In genomic region chr11:23307566-23307920, GRCm38 (mm10) we compare ENCODE assay signal across 8 mouse cellular contexts. TPM values are rescaled to one million over a fixed set of nuclear protein-coding genes. Genes with fewer than 3 reads are reported as not detected.
DNase-seq lines count a peak whose midpoint lies in the region; ATAC-seq and TF ChIP-seq lines count a peak whose summit lies in the region.

No protein-coding gene starts in this region.

- peak overlapping the region; percentile 99 for H3K27ac ChIP-seq in heart, embryonic 10.5 days
- H3K27ac ChIP-seq in forebrain, embryonic 13.5 days, result peak overlapping the region; percentile 99
- peak overlapping the region; percentile 99 for H3K27ac ChIP-seq in liver, embryonic 15.5 days (replicated peaks)

- peaks cover 10% of the 10 kb centered on the region; the same call in 1 of the 2 replicates for H3K4me1 ChIP-seq in heart, embryonic 10.5 days
- peaks cover 17% of the 10 kb centered on the region for H3K4me1 ChIP-seq in forebrain, embryonic 13.5 days
- peaks cover 35% of the 10 kb centered on the region for H3K4me1 ChIP-seq in liver, embryonic 15.5 days (replicated peaks)

- peak overlapping the region; percentile 70 for H3K4me2 ChIP-seq in forebrain, embryonic 13.5 days
- H3K4me2 ChIP-seq in liver, embryonic 15.5 days, result peak overlapping the region; percentile 83

- H3K9me3 ChIP-seq in heart, embryonic 10.5 days, result no peaks in the 10 kb centered on the region
- no peaks in the 10 kb centered on the region for H3K9me3 ChIP-seq in forebrain, embryonic 13.5 days (replicated peaks)
- H3K9me3 ChIP-seq in liver, embryonic 15.5 days (replicated peaks), result no peaks in the 10 kb centered on the region

- 5% methylated on average over 6 of the region's 6 CpGs for WGBS in heart, embryonic 10.5 days
- 4% methylated on average over 6 of the region's 6 CpGs for WGBS in forebrain, embryonic 13.5 days
- under 1% methylated on average over 6 of the region's 6 CpGs for WGBS in liver, embryonic 15.5 days (ENCODE audit: insufficient replicate concordance)

- DNase-seq in heart, embryonic 10.5 days (ENCODE audit: low spot score), result no peak
- no peak for DNase-seq in heart, adult 18-20 months
- no peak for DNase-seq in right cerebral cortex, postnatal 10 days (ENCODE audit: low spot score in 2 of 2)
- no peak for DNase-seq in frontal cortex, postnatal 25 days (ENCODE audit: low spot score in 2 of 2)
- DNase-seq in natural killer cell, adult 2 months (ENCODE audit: low spot score in 2 of 2), result no peak

- H3K79me3 ChIP-seq in C2C12 (ENCODE audit: low read depth), result peaks cover 56% of the 10 kb centered on the region

- H3K36me3 ChIP-seq in heart, embryonic 10.5 days, result peaks cover 12% of the 10 kb centered on the region; the same call in 1 of the 2 replicates
- peaks cover 14% of the 10 kb centered on the region for H3K36me3 ChIP-seq in C2C12 (ENCODE audit: control insufficient read depth, insufficient read depth)
- 0 out of 2 replicates have a peak, but pooled peaks cover 4% of the 10 kb centered on the region for H3K36me3 ChIP-seq in forebrain, embryonic 13.5 days (ENCODE audit: poor library complexity, severe bottlenecking)
- H3K36me3 ChIP-seq in liver, embryonic 15.5 days (replicated peaks), result 0 out of 2 replicates have a peak, but pooled peaks cover 4% of the 10 kb centered on the region

- no peak for ATAC-seq in forebrain, embryonic 13.5 days
- no peak for ATAC-seq in liver, embryonic 15.5 days (ENCODE audit: insufficient read depth)

- H3K9ac ChIP-seq in forebrain, embryonic 13.5 days, result peak overlapping the region; percentile 87
- H3K9ac ChIP-seq in liver, embryonic 15.5 days, result peak overlapping the region; percentile 99

- peak overlapping the region; percentile 83 for H3ac ChIP-seq in C2C12 (ENCODE audit: control insufficient read depth, insufficient read length, low read depth)

- peak overlapping the region; percentile 92 for H3K4me3 ChIP-seq in heart, embryonic 10.5 days
- peak overlapping the region; percentile 97 for H3K4me3 ChIP-seq in C2C12 (ENCODE audit: insufficient read depth, poor library complexity, severe bottlenecking)
- H3K4me3 ChIP-seq in forebrain, embryonic 13.5 days, result peak overlapping the region; percentile 84
- H3K4me3 ChIP-seq in liver, embryonic 15.5 days (replicated peaks), result peak overlapping the region; percentile 99

- TF ChIP-seq CTCF in C2C12 (IDR thresholded peaks at IDR 0.05; ENCODE audit: control insufficient read depth, insufficient read depth, insufficient read length), result no peak

- no peaks in the 10 kb centered on the region for H3K27me3 ChIP-seq in heart, embryonic 10.5 days (ENCODE audit: insufficient read depth, poor library complexity, severe bottlenecking)
- no peaks in the 10 kb centered on the region for H3K27me3 ChIP-seq in C2C12 (ENCODE audit: control insufficient read depth, insufficient read depth, insufficient read length)
- no peaks in the 10 kb centered on the region for H3K27me3 ChIP-seq in forebrain, embryonic 13.5 days
- no peaks in the 10 kb centered on the region for H3K27me3 ChIP-seq in liver, embryonic 15.5 days

- H3K79me2 ChIP-seq in C2C12 (ENCODE audit: control insufficient read depth, insufficient read depth), result peaks cover 59% of the 10 kb centered on the region

TF ChIP-seq in C2C12, 6 proteins besides CTCF, POLR2A, EP300 and RAD21:
- no peak for TF ChIP-seq CEBPB (IDR thresholded peaks at IDR 0.05; ENCODE audit: low read depth)
- TF ChIP-seq MYOG (IDR thresholded peaks at IDR 0.05; ENCODE audit: control insufficient read depth, extremely low read depth, insufficient read length), result no peak
- TF ChIP-seq MYOD1 (IDR thresholded peaks at IDR 0.05; ENCODE audit: control insufficient read depth, insufficient read length, low read depth), result no peak
- no peak for TF ChIP-seq FOSL1 (IDR thresholded peaks at IDR 0.05; ENCODE audit: insufficient read depth, low read length, poor library complexity, severe bottlenecking)
- no peak for TF ChIP-seq MAX (IDR thresholded peaks at IDR 0.05)
- no peak for TF ChIP-seq USF1 (IDR thresholded peaks at IDR 0.05; ENCODE audit: low read depth)
TF ChIP-seq in C2C12: peak in this region for 0.

RNA-seq across cellular contexts. Expression of gene Usp34, which starts 0.8 kb away (rescaled TPM):
- polyA plus RNA-seq in heart, embryonic 10.5 days (2016; fragmentation: Nextera tagmentation; extraction: Ambion mirVana), result 17.8 and 20.8 TPM in 2 replicates
- 10 to 100 TPM; 35.2 to 42.5 TPM for total RNA-seq in heart, adult 18-20 months (2021)
- polyA plus RNA-seq in C2C12 (2012; fragmentation: generic; extraction: Trizol), result 8.4 TPM
- 27.1 and 29.8 TPM in 2 replicates for polyA plus RNA-seq in forebrain, embryonic 13.5 days (2015; fragmentation: Nextera tagmentation; extraction: Ambion mirVana)
- 7.7 and 8.3 TPM in 2 replicates for polyA plus RNA-seq in liver, embryonic 15.5 days (2015; fragmentation: Nextera tagmentation; extraction: Ambion mirVana)

RNA-seq across cellular contexts. Expression of gene Xpo1, which starts 51.7 kb away (rescaled TPM):
- polyA plus RNA-seq in heart, embryonic 10.5 days (2016; fragmentation: Nextera tagmentation; extraction: Ambion mirVana), result 94.0 and 123 TPM in 2 replicates
- 10 to 100 TPM; 36.0 to 40.6 TPM for total RNA-seq in heart, adult 18-20 months (2021)
- polyA plus RNA-seq in C2C12 (2012; fragmentation: generic; extraction: Trizol), result 32.9 TPM
- 91.5 and 101 TPM in 2 replicates for polyA plus RNA-seq in forebrain, embryonic 13.5 days (2015; fragmentation: Nextera tagmentation; extraction: Ambion mirVana)
- polyA plus RNA-seq in liver, embryonic 15.5 days (2015; fragmentation: Nextera tagmentation; extraction: Ambion mirVana), result 40.7 and 42.3 TPM in 2 replicates
